Mouse (Mus musculus) splenic B cell, adult 2 months (primary cell): ENCODE results near the gene Ugt2a1.
"Not testable (repeated sequence)": the region's sequence is repeated elsewhere in the genome, so short reads cannot be mapped to it uniquely, and the experiment has no call there.

ENCODE experiments used
- DNase-seq: peaks from one replicate; pipeline ENCODE4 v3.0.0-alpha.2; 2011; ENCODE audit warnings: low read depth, low spot score
- H3K27me3 ChIP-seq: 2 replicates; pipeline ENCODE4 v1.6.1; 2012; ENCODE audit warnings: mild to moderate bottlenecking, low read length, moderate library complexity, mixed read lengths; ENCODE audit not compliant: control insufficient read depth, poor library complexity, insufficient read depth, severe bottlenecking
- H3K36me3 ChIP-seq: 2 replicates; pipeline ENCODE4 v1.6.1; 2012; ENCODE audit warnings: mild to moderate bottlenecking, low read length, moderate library complexity, mixed read lengths; ENCODE audit not compliant: control insufficient read depth, poor library complexity, insufficient read depth, severe bottlenecking

Ugt2a1 gene

GRCm38 (mm10) chr5:87490771-87491170 lies at the start of gene Ugt2a1:
TSS of gene Ugt2a1 (minus strand) at chr5:87490871.
- DNase-seq = no peak
- no peaks in the 10 kb centered on the region for H3K27me3 ChIP-seq
- no peaks in the 10 kb centered on the region for H3K36me3 ChIP-seq

- Histone ChIP-seq H3K36me3 (no peaks in the 10 kb centered on the region), H3K27me3 (no peaks in the 10 kb centered on the region)
- DNase-seq = no peak
Observed at GRCm38 (mm10) chr5:87538111-87538510, 47.4 kb upstream of the Ugt2a1 start, which contains the start of gene Sult1b1. TSS of gene Sult1b1 (minus strand) at chr5:87538195.

DNA sequence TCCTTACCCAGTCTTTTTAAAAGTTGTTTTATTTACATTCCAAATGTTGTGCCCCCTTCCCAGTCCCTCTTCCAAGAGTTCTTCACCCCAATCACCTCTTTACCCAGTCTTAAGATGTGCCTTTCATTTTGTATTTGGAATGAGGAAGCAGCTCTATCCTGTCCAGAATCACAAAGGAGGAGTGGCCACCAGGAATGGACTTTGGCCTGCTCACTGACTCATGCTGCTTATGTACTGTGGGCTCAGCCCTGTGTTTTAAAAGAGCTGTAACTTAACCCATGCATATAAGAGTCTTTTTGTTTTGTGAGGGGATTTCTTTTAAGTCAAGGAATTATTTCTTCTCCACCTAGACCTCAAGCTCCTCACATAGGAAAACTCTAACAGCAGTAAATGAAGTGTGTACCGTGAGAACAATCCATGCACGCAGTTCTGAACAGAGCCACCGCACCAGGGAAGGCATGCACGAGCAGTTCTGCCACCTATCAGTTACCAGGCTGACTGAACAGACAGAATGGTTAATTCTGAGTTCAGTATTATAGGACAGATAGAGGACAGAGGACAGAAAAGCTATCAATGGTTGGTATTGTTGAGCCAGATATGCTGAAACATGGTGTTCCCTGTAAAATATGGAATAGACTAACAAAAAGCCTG lies 45.4 kb upstream of the Ugt2a1 start:
- Histone ChIP-seq H3K27me3 (no peaks in the 10 kb centered on the region), H3K36me3 (no peaks in the 10 kb centered on the region)
- DNase-seq = no peak

DNA sequence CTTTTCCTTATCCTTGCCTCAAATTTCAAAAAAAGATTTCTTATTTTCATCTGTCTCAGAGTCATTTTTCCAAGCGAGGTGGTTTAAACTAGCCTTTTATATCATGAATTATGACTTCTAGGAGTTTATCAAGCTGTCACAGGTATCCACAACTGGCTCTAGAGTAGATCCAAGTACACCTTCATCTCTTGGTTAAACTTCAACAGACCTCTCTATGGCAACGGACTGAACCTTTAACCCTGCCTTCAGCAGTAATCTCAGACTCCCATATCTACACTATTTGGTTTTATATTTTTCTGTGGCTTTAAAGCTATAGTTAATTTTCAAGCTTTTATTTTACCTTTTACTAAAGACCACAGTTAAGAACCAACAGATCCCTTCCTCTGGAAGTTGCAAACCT lies 41.6 kb upstream of the Ugt2a1 start:
- DNase-seq = no peak
- no peaks in the 10 kb centered on the region for H3K36me3 ChIP-seq
- H3K27me3 ChIP-seq = no peaks in the 10 kb centered on the region

DNA sequence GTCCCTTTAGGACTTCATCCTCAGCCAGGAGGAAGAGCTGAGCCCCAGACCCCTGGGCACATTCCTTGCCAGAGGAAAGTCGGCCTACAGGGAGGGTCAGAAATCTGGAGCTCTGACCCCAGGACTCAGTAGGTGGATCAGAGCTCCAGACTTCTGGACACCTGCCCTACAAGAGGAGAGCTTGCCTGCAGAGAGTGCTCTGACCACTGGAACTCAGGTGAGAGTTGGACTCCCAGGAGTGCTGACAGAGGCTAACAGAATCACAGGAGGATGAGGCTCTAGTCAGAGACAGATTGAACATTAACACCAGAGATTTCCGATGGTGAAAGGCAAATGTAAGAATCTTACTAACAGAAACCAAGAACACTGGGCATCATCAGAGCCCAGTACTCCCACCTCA lies 32.9 kb upstream of the Ugt2a1 start:
- H3K36me3 ChIP-seq, H3K27me3 ChIP-seq, DNase-seq: not testable (repeated sequence)

GRCm38 (mm10) chr5:87505776-87506458 lies 15.2 kb upstream of the Ugt2a1 start:
- Histone ChIP-seq H3K36me3 (no peaks in the 10 kb centered on the region), H3K27me3 (no peaks in the 10 kb centered on the region)
- DNase-seq = no peak

- H3K27me3 ChIP-seq = no peaks in the 10 kb centered on the region
- no peak for DNase-seq
- no peaks in the 10 kb centered on the region for H3K36me3 ChIP-seq
Observed at GRCm38 (mm10) chr5:87502687-87503086, 12.0 kb upstream of the Ugt2a1 start.

- Histone ChIP-seq H3K27me3 (no peaks in the 10 kb centered on the region), H3K36me3 (no peaks in the 10 kb centered on the region)
- DNase-seq = no peak
Observed at GRCm38 (mm10) chr5:87499341-87499740, 8.7 kb upstream of the Ugt2a1 start.

DNA sequence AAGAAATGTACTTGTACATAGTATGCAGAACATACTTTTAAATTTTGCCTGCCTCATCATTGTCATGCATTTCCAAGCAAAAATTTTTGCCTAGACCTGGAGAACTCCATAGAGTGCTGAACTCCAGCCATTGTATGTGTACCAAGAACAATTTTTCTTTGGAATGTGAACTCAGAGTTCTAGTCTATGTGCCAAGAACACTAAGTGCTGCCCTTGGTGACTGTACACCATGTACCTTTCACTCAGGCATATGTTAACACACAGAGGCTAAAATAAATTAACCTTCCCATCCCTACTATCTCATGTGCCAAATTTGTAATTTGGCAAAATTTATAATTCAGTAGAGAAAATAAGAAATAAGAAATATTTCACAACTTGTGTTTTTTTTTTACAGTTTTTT lies 8.3 kb upstream of the Ugt2a1 start:
- Histone ChIP-seq H3K36me3 (no peaks in the 10 kb centered on the region), H3K27me3 (no peaks in the 10 kb centered on the region)
- DNase-seq = no peak

DNA sequence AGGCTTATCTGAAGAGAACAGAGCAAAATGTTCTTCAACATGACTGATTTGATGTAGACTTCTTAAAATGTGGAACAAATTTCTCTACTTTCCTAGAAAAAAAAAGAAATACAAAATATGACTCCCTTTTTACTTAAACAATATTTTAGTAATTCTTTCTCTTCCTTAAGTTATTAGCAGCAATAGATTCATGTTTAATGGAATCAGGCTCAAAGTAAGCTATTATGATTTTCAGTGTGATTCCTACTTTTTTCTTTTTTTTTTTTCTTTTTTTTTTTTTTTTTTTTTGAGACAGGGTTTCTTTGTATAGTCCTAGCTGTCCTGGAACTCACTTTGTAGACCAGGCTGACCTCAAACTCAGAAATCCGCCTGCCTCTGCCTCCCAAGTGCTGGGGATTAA lies 4.0 kb downstream of the Ugt2a1 start, which contains the start of gene Gm43638:
Gm43638 (minus strand) TSS at position 101 of the 400 bp plus-strand sequence.
- DNase-seq, H3K36me3 ChIP-seq, H3K27me3 ChIP-seq: not testable (repeated sequence)

DNA sequence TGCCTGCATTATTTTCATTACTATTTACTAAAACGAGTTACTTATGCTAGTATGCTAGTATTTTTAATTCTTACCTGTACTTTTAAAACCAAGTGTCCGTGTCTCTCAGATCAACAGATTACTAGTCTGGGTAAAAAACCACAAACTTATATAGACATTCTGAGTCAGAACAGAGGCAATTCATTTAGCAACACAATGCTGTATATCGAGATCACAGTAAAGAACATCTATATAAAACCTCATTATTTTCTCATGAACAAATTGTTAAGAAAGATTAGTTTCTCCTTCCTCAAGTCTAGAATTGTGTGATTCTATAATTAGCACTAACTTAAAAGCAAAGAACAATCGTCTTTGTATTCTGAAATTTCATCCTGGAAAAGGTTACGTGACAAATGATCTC lies 8.5 kb downstream of the Ugt2a1 start, which contains the start of gene Ugt2a2:
Ugt2a2 (minus strand) TSS at position 101 of the 400 bp plus-strand sequence.
- DNase-seq = no peak
- H3K27me3 ChIP-seq = no peaks in the 10 kb centered on the region
- H3K36me3 ChIP-seq = no peaks in the 10 kb centered on the region

DNA sequence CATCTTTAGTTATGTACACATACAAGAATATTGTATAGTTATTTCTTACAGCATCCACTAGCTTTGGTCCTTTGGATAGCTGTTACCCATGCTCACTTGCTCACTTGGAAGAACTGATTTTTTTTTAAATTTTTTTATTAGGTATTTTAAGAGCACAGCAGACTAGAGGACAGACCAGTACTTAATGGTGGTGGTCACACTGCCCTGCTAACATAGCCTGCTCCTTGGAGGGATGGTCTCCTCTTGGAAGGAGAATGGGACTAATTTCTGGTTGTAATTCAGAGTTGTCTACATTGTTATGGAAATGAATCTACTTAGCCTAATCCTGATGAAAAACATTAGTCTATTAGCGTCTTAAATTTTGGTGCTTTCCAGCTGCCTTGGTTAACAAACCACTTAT lies 31.9 kb downstream of the Ugt2a1 start:
- Histone ChIP-seq H3K36me3 (no peaks in the 10 kb centered on the region), H3K27me3 (no peaks in the 10 kb centered on the region)
- no peak for DNase-seq

- no peaks in the 10 kb centered on the region for H3K36me3 ChIP-seq
- DNase-seq = no peak
- H3K27me3 ChIP-seq = no peaks in the 10 kb centered on the region
Observed at GRCm38 (mm10) chr5:87457701-87458100, 33.0 kb downstream of the Ugt2a1 start.

DNA sequence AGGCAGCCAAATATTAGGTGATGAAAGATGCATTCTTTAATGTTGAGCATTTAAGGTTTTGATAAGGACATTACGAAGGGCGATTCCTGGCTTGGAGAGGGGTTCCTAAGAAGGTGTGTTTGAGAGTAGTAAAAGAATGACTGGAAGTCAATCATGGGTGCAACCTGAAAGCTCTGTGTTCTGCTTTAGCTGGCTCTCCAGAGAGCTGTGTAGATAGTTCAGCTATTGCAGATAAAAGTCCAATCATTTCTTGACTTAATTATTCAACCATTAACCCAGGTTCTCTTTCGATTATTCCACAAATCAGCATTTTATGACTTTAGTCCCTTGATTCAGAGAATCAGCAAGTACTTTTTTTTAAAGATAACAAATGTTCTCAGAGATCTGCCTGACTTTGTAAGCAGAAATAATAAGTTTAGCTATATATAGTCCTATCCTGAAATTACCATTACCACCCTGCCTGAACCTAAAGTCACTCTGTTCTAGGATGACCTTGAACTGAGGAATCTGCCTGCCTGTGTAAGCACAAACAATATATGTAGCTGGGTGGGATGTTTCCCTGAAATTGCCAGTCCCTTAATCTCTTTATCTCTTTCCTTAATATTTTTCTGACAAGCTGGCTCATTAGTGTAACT lies 34.3 kb downstream of the Ugt2a1 start:
- no peaks in the 10 kb centered on the region for H3K27me3 ChIP-seq

DNA sequence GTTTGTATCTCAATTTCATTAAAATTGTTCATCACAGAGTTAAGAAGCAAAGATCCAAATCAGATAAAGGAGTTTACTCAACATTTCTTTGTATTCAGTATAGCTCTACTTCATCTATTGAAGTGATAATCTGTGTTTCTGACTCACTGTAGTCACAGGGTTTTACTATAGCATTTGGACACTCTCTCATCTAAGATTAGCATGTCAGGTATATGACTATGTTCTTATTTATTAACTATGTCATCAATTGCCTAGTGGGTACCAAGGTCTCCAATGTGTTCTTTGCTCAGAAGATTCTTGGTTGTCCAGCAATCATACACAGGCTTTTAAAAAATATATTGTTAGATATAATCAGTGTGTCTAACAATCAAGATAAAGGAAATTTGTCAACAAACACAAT lies 35.2 kb downstream of the Ugt2a1 start:
- Histone ChIP-seq H3K36me3 (no peaks in the 10 kb centered on the region), H3K27me3 (no peaks in the 10 kb centered on the region)
- no peak for DNase-seq

More for the DNA sequence above, 34.3 kb downstream of the Ugt2a1 start:
- no peak for DNase-seq
- no peaks in the 10 kb centered on the region for H3K36me3 ChIP-seq
